Mouse (Mus musculus) thymus, postnatal 10 days (tissue): ENCODE data around the gene Olfr839-ps1.

ENCODE experiments used
- DNase-seq, 2 experiments: peaks; one replicate each; pipeline ENCODE4 v3.0.0; 2021; ENCODE audit warnings: low spot score in 2 of 2

Olfr839-ps1 gene

GRCm38 (mm10) chr9:19177212-19177611 is at the start of gene Olfr839-ps1:
Gene Olfr839-ps1, minus strand, starts transcription at chr9:19177312.
- no peak for DNase-seq

- DNase-seq = no peak
These were observed 41.1 kb downstream of the Olfr839-ps1 start, which contains the start of gene Olfr837 for GRCm38 (mm10) chr9:19136017-19136416. Gene Olfr837, plus strand, starts transcription at chr9:19136317.

DNA sequence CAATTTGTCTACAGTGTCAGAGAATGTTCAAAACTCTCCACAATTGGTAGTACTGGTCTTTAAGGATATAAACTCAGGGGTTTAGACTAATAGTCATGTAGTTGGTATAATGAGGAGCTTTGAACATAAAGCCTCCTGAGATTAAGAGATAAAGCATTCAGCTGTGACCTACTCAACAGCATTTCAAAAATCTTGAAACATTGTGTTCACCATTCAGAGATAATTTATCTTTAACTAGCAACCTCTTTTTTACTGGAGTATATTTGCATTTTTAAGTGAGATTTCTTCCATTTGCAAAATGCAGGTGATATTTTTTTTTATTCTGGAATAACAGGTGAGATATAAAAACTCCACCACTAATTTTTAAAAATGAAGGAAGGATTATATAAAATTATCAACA is 57.0 kb downstream of the Olfr839-ps1 start, which contains the start of gene Olfr836:
TSS of gene Olfr836 (plus strand) at position 301 of the 400 bp plus-strand sequence.
- no peak for DNase-seq
